Comparison of ENCODE assay signal across 9 mouse cellular contexts in genomic region chr4:57091363-57091762, GRCm38 (mm10). TPM values are rescaled to one million over a fixed set of nuclear protein-coding genes. Genes with fewer than 3 reads are reported as not detected.
DNase-seq lines count a peak whose midpoint lies in the region; ATAC-seq and TF ChIP-seq lines count a peak whose summit lies in the region.
"Had no signal": no experiment of that assay in that cellular context is flagged by ENCODE, and none has a peak within 500 bp of the region (broad histone marks: within the 10 kb centered on the region; RNA-seq: fewer than 3 reads in every experiment).

No protein-coding gene starts in this region.

- no peak for TF ChIP-seq CTCF in liver, postnatal 0 days (IDR thresholded peaks at IDR 0.05; ENCODE audit: low read depth)

- H3K4me2 ChIP-seq in liver, postnatal 0 days (ENCODE audit: low read depth, low read length): no peak overlapping the region
- H3K4me2 ChIP-seq: heart, embryonic 13.5 days had no signal

- 54% methylated on average over 12 of the region's 12 CpGs for WGBS in liver, postnatal 0 days (ENCODE audit: insufficient replicate concordance)

- no peaks in the 10 kb centered on the region for H3K4me1 ChIP-seq in liver, postnatal 0 days (ENCODE audit: insufficient read depth)

- no peaks in the 10 kb centered on the region for H3K27me3 ChIP-seq in liver, postnatal 0 days (ENCODE audit: insufficient read depth, low read length)

- DNase-seq in liver, postnatal 0 days: peak; percentile 37
- DNase-seq in liver: no peak
- peak; percentile 47 to 52 for DNase-seq in spleen, adult 18-20 months
- DNase-seq in cerebellum, postnatal 4 days (ENCODE audit: low spot score in 2 of 2): no peak
- no peak for DNase-seq in kidney, postnatal 4 days
- no peak for DNase-seq in kidney, adult 11 months

- H3K9me3 ChIP-seq in liver, postnatal 0 days (ENCODE audit: low read length): no peaks in the 10 kb centered on the region
- H3K9me3 ChIP-seq: heart, embryonic 13.5 days had no signal

- 0 out of 2 replicates have a peak, but pooled peaks cover 2% of the 10 kb centered on the region for H3K36me3 ChIP-seq in liver, postnatal 0 days (replicated peaks; ENCODE audit: insufficient read depth, low read length)
- H3K36me3 ChIP-seq: heart, embryonic 13.5 days had no signal

- no peak overlapping the region for H3K27ac ChIP-seq in liver, postnatal 0 days (ENCODE audit: low read depth)
- H3K27ac ChIP-seq: heart, embryonic 13.5 days had no signal

- no peak overlapping the region for H3K9ac ChIP-seq in liver, postnatal 0 days (replicated peaks)
- H3K9ac ChIP-seq: heart, embryonic 13.5 days had no signal

- H3K4me3 ChIP-seq in liver, postnatal 0 days (ENCODE audit: low read depth, low read length): no peak overlapping the region
- H3K4me3 ChIP-seq: heart, embryonic 13.5 days had no signal

- peak; percentile 31; the same call in 1 of the 2 replicates for ATAC-seq in liver, postnatal 0 days
- ATAC-seq in common myeloid progenitor, adult 5-6 weeks (replicated peaks; ENCODE audit: low read depth, poor library complexity, severe bottlenecking): peak; percentile 91
- peak; percentile 74 for ATAC-seq in inflammation-experienced regulatory T-cells, adult 6 months

- TF ChIP-seq EP300 in liver, postnatal 0 days (IDR thresholded peaks at IDR 0.05; ENCODE audit: low read depth): no peak

RNA-seq across cellular contexts. Expression of gene Epb41l4b, which starts 51.9 kb away (rescaled TPM):
- polyA plus RNA-seq in liver, postnatal 0 days (2015; fragmentation: Nextera tagmentation; extraction: Ambion mirVana): 6.7 and 8.4 TPM in 2 replicates
- total RNA-seq in common myeloid progenitor, adult 5-6 weeks (2017): 14.6 and 20.4 TPM in 2 replicates
- polyA plus RNA-seq in inflammation-experienced regulatory T-cells, adult 6 months (2017; shearing (Covaris generic)): not detected

Comparison
In these comparisons a context has a peak if more than half of its experiments do, and no peak if none do; other contexts are left out.
1. DNase-seq: peak in liver, postnatal 0 days (single experiment) and spleen, adult 18-20 months (2 of 2); none in liver (single experiment), cerebellum, postnatal 4 days (0 of 2), kidney, postnatal 4 days (0 of 2) and kidney, adult 11 months (single experiment).
2. ATAC-seq: peak in every context shown above with its lines; median percentile 91 in common myeloid progenitor, adult 5-6 weeks; 74 in inflammation-experienced regulatory T-cells, adult 6 months; 31 in liver, postnatal 0 days.